In genomic region chr11:4865645-4866251, GRCm38 (mm10) we compare ENCODE assay signal across 8 mouse cellular contexts. TPM values are rescaled to one million over a fixed set of nuclear protein-coding genes. Genes with fewer than 3 reads are reported as not detected.
A peak's percentile ranks its signal among the peaks of the same experiment; 100 is the strongest.
DNase-seq lines count a peak whose midpoint lies in the region; ATAC-seq and TF ChIP-seq lines count a peak whose summit lies in the region.

No protein-coding gene starts in this region.

- H3K9ac ChIP-seq in intestine, postnatal 0 days (ENCODE audit: low read depth, low read length): no peak overlapping the region
- H3K9ac ChIP-seq in intestine, embryonic 15.5 days: no peak overlapping the region

- WGBS in intestine, postnatal 0 days: 28% methylated on average over 10 of the region's 10 CpGs
- WGBS in intestine, embryonic 15.5 days: 29% methylated on average over 10 of the region's 10 CpGs

- H3K9me3 ChIP-seq in intestine, postnatal 0 days (ENCODE audit: control insufficient read depth): no peaks in the 10 kb centered on the region
- H3K9me3 ChIP-seq in intestine, embryonic 15.5 days: no peaks in the 10 kb centered on the region
- H3K9me3 ChIP-seq in E14TG2a.4 (ENCODE audit: low read length): no peaks in the 10 kb centered on the region

- H3K4me1 ChIP-seq in intestine, postnatal 0 days (replicated peaks; ENCODE audit: control insufficient read depth, insufficient read depth, low read length): no peaks in the 10 kb centered on the region
- H3K4me1 ChIP-seq in intestine, embryonic 15.5 days (replicated peaks): no peaks in the 10 kb centered on the region
- peaks cover 37% of the 10 kb centered on the region for H3K4me1 ChIP-seq in E14TG2a.4 (replicated peaks; ENCODE audit: low read depth, low read length)

- TF ChIP-seq CTCF in intestine, postnatal 0 days (IDR thresholded peaks at IDR 0.05; ENCODE audit: low read depth): peak; percentile 91
- peak; percentile 60 for TF ChIP-seq CTCF in E14TG2a.4 (conservative IDR thresholded peaks at IDR 0.05; ENCODE audit: low read length)

- no peak overlapping the region for H3K4me3 ChIP-seq in intestine, postnatal 0 days (ENCODE audit: low read depth, low read length)
- H3K4me3 ChIP-seq in intestine, embryonic 15.5 days (replicated peaks): no peak overlapping the region
- no peak overlapping the region for H3K4me3 ChIP-seq in E14TG2a.4 (replicated peaks; ENCODE audit: low read length)

- no peaks in the 10 kb centered on the region for H3K27me3 ChIP-seq in intestine, postnatal 0 days (replicated peaks; ENCODE audit: control insufficient read depth, insufficient read depth, low read length)
- no peaks in the 10 kb centered on the region for H3K27me3 ChIP-seq in intestine, embryonic 15.5 days (replicated peaks)
- H3K27me3 ChIP-seq in E14TG2a.4 (ENCODE audit: insufficient read depth, low read length): no peaks in the 10 kb centered on the region; the same call in 1 of the 2 replicates

- no peak overlapping the region for H3K27ac ChIP-seq in intestine, postnatal 0 days (ENCODE audit: low read depth, low read length)
- H3K27ac ChIP-seq in intestine, embryonic 15.5 days: no peak overlapping the region

- peak; percentile 86 for DNase-seq in brain, adult 2 months (ENCODE audit: low read depth, low spot score)
- peak; percentile 78 to 79 for DNase-seq in layer of hippocampus, postnatal 10 days (ENCODE audit: low spot score in 2 of 2)
- peak; percentile 86 for DNase-seq in naive thymus-derived CD4-positive, alpha-beta T cell, adult 2 months (ENCODE audit: low read depth)
- peak; percentile 73 for DNase-seq in thymus, postnatal 14 days

- ATAC-seq in intestine, postnatal 0 days: no peak
- no peak for ATAC-seq in intestine, embryonic 15.5 days
- peak; percentile 88 for ATAC-seq in erythroblast, adult 5-6 weeks (replicated peaks; ENCODE audit: low FRiP score, poor library complexity, severe bottlenecking)

- no peaks in the 10 kb centered on the region for H3K36me3 ChIP-seq in intestine, postnatal 0 days (ENCODE audit: control insufficient read depth, insufficient read depth)
- H3K36me3 ChIP-seq in intestine, embryonic 15.5 days: no peaks in the 10 kb centered on the region
- no peaks in the 10 kb centered on the region for H3K36me3 ChIP-seq in E14TG2a.4 (ENCODE audit: insufficient read depth, low read length)

- no peak overlapping the region for H3K4me2 ChIP-seq in intestine, postnatal 0 days (replicated peaks; ENCODE audit: low read depth)
- H3K4me2 ChIP-seq in intestine, embryonic 15.5 days (replicated peaks): no peak overlapping the region

RNA-seq across cellular contexts. Expression of gene Nipsnap1, which starts 8.0 kb away (rescaled TPM):
- 59.1 and 62.0 TPM in 2 replicates for polyA plus RNA-seq in intestine, postnatal 0 days (2015; fragmentation: Nextera tagmentation; extraction: Ambion mirVana)
- 97.5 and 99.6 TPM in 2 replicates for polyA plus RNA-seq in intestine, embryonic 15.5 days (2015; fragmentation: Nextera tagmentation; extraction: Ambion mirVana)
- total RNA-seq in erythroblast, adult 5-6 weeks (2015; ENCODE audit: low replicate concordance): 0.42 and 4.0 TPM in 2 replicates
- total RNA-seq in erythroblast, adult 5-6 weeks (2017; ENCODE audit: low replicate concordance): 1.0 and 2.4 TPM in 2 replicates
- 10 to 100 TPM; 85.4 to 89.7 TPM for total RNA-seq in layer of hippocampus, postnatal 10 days (2021)

RNA-seq across cellular contexts. Expression of gene Nf2, which starts 16.4 kb away (rescaled TPM):
- 16.0 and 16.6 TPM in 2 replicates for polyA plus RNA-seq in intestine, postnatal 0 days (2015; fragmentation: Nextera tagmentation; extraction: Ambion mirVana)
- 42.1 and 42.8 TPM in 2 replicates for polyA plus RNA-seq in intestine, embryonic 15.5 days (2015; fragmentation: Nextera tagmentation; extraction: Ambion mirVana)
- total RNA-seq in erythroblast, adult 5-6 weeks (2015; ENCODE audit: low replicate concordance): 2.1 and 6.7 TPM in 2 replicates
- total RNA-seq in erythroblast, adult 5-6 weeks (2017; ENCODE audit: low replicate concordance): 16.4 and 20.6 TPM in 2 replicates
- 100 to 1,000 TPM; 187 to 188 TPM for total RNA-seq in layer of hippocampus, postnatal 10 days (2021)

RNA-seq across cellular contexts. Expression of gene Thoc5, which starts 29.4 kb away (rescaled TPM):
- polyA plus RNA-seq in intestine, postnatal 0 days (2015; fragmentation: Nextera tagmentation; extraction: Ambion mirVana): 15.9 TPM in 2 replicates
- polyA plus RNA-seq in intestine, embryonic 15.5 days (2015; fragmentation: Nextera tagmentation; extraction: Ambion mirVana): 33.6 and 34.3 TPM in 2 replicates
- 2.5 and 2.7 TPM in 2 replicates for total RNA-seq in erythroblast, adult 5-6 weeks (2015; ENCODE audit: low replicate concordance)
- total RNA-seq in erythroblast, adult 5-6 weeks (2017; ENCODE audit: low replicate concordance): 11.3 and 17.1 TPM in 2 replicates
- 10 to 100 TPM; 39.7 to 41.8 TPM for total RNA-seq in layer of hippocampus, postnatal 10 days (2021)

Comparison
In these comparisons a context has a peak if more than half of its experiments do, and no peak if none do; other contexts are left out.
1. RNA of gene Nipsnap1, which starts 8.0 kb away (total RNA-seq): 85.4 to 89.7 TPM in layer of hippocampus, postnatal 10 days; 0.42 to 4.0 TPM in erythroblast, adult 5-6 weeks; every median in the first group is over 10 times any median in the second.
2. RNA of gene Nf2, which starts 16.4 kb away (total RNA-seq): 187 to 188 TPM in layer of hippocampus, postnatal 10 days; 2.1 to 20.6 TPM in erythroblast, adult 5-6 weeks; every median in the first group is over 4 times any median in the second.
3. Peak in every context shown above with its lines, with median percentiles within 50 percentile points of each other: DNase-seq.